Mouse (Mus musculus) hematopoietic stem cell, adult 5-6 weeks (primary cell): ENCODE data around the gene Ptger4. TPM values are rescaled to one million over a fixed set of nuclear protein-coding genes. Genes with fewer than 3 reads are reported as not detected.
A peak's percentile ranks its signal among the peaks of the same experiment; 100 is the strongest.
"Not testable (repeated sequence)": the region's sequence is repeated elsewhere in the genome, so short reads cannot be mapped to it uniquely, and the experiment has no call there.

Experiments used
- ATAC-seq, 2 experiments: fragments of 125-278 bp in 1 of 2; replicated peaks in 1 of 2; 2 replicates each; pipeline ENCODE4 v1.8.0; 2016 to 2017; ENCODE audit warnings: inconsistent platforms in 2 of 2, mild to moderate bottlenecking in 2 of 2, moderate number of reproducible peaks in 2 of 2, low read depth in 1 of 2, moderate TSS enrichment in 1 of 2; ENCODE audit not compliant: low FRiP score in 2 of 2, poor library complexity in 2 of 2, severe bottlenecking in 2 of 2, insufficient read depth in 1 of 2, low TSS enrichment in 1 of 2
- total RNA-seq: library from RNA; stranded (forward); fragments of 172-1452, 232-1000 nt; gene quantifications from 2 replicates; pipeline ENCODE4 v1.2.3, GENCODE M21; 2017

The Ptger4 gene
- total RNA-seq, 1 experiment from 2014 or later, result 16.0 TPM

DNA sequence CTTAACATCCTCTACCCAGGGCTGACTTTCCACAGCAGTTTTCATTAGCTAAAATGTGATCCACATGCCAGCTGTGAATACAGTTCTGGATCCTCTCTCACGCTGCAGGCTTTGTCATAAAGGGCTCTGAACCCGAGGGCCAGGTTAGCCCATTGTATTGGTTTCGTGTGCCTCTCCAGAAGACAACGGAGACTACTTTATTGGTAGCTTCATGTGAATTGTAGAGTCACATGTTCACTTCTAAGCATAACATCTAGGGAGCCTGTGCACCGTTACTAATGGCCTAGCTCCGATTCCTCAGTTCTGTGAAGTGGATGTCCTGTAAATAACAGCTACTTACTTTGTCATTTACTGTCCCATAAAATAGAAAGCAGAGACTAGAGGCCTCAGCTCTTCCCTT lies 3.6 kb downstream of the Ptger4 start:
- ATAC-seq, result no peak

DNA sequence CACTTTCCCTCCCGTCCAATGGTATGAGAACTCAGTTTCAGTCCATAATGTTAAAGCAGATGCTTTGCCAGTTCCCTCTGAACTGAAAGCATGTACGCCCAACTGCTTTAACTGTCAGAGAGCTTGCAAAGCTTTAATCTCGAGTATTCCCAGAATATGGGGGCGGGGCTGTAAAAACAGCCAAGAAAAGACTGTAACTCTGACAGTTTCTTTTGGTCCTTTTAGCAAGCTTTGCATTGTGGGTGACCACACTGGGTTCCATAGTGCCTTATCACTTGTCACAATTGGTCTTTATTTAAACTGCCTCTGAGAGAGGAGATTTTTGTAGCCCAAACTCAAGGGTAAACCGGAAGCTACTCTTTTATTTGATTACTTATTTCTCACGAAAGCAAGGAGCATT lies 4.1 kb downstream of the Ptger4 start:
- ATAC-seq, result no peak

DNA sequence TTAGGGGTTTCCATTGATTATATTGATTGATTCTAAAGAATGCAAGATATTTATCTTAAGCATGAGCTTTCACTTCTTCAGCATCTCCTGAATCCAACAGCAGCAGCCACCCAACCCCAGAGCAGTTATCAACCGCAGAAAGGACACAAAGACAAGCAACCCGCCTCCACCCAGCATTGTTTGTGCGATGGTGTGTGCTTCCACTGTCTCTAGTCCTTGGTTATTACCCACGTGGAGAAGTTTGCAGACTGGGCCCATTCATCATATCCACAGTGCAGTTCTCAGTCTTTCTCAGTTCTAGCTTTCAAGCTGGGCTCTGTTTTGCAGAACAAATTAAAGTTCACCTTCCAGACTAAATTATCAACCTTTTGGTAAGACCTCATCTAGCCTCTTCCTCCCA lies 4.6 kb downstream of the Ptger4 start:
- ATAC-seq, result no peak

DNA sequence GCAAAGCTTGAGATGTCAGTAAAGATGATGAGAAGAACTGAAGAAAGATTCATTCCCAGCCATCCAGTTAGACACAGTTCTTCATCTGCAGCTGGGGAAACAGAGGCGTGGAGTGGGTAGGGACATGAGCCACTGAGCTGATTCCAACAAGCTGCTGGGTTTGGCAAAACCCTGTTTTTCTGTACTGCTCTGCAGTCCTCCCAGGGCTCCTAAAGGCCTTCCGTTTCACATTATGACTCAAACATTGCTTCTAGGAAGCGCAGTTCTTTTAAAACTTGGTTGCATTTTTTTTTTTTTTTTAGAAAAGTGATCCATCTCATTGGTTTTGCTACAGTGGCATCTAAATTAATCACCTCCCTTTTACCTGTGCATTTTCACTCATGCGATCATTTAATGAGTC lies 5.4 kb downstream of the Ptger4 start:
- ATAC-seq, result no peak

DNA sequence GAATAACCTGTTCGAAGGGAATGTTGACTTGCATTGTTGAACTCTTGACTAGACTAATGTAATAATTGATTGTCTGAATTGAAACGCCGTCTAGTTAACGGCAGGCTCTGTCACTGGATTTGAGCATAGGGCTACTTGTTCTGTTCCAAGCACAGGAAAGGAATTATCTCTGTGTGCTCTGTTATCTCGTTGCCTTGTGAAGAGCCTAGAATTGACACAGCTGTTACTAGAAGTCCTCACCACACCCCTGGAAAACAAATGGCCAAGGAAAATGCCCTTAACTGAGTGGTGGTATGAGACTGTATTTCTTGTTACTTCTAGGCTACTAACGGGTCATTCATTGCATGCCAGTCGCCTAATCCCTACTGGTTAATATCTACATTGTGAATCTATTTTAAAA lies 5.9 kb downstream of the Ptger4 start:
- ATAC-seq, result no peak

DNA sequence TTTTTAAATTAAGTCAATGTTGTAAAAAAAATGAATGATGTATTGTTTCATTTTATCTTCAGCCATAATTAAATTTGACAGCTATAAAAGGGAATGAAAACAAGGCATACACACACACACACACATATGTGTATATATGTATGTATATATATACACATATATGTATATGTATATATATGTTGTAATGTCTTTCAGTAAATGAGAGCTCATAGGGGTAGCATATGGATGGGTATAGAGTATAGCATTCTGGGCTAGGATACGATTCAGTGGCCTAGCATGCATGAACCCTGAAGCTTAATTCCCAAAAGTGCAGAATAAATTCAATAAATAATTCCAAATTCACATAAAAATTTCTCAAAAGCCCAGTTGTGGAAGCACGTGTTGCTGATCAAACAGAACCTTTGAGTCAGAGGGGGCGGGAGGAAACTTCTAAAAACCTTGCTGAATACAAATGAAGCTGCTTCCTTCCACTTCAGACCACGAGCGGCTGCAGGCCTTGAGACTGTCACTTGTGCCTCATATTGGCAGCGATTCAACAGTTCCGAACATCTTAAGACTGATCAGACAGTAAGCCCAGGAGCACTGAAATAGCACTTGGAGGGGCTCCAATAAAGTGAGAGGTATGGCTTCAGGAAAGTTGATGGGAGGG lies 6.9 kb downstream of the Ptger4 start:
- peak; percentile 17 to 41 for ATAC-seq

DNA sequence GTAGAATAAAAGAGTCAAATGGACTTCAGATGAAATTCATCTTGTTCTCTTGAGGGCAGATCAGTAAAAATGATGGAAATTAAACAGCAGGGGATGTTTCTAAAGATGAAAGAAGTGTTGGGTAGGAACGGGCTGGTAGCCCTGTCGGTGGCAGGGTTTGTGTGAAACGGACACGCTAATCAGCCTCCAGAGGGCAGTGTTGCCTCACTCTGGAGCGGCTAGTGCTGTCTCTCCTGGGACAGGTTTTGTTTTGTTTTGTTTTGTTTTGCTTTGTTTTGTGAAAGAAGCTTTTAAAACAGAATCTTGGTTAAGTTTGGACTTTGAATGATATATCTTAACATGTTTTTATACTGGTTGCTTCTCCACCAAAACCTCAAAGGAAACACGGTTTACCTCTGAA lies 7.4 kb downstream of the Ptger4 start:
- peak; percentile 66 to 77; a peak in 3 of 4 replicates for ATAC-seq

DNA sequence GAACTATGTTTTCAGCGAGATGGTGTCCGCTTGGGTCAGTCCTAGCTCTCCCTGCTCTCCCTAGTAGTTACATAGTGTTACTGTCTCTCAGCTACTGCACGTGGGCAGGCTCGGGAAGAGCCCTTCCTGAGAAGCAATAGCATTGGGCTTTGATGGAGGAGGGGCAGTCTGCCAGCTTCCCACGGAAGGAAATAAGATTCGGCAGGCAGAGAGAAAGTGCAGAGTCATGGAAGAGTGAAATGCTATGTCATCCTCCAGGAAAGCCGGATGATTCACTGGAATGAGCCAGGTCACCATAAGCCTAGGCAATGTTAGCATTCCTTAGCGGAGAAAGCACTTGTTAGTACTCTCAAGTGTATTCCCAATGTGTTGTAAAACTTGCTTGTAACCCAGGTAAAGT lies 8.5 kb downstream of the Ptger4 start:
- ATAC-seq, result no peak

DNA sequence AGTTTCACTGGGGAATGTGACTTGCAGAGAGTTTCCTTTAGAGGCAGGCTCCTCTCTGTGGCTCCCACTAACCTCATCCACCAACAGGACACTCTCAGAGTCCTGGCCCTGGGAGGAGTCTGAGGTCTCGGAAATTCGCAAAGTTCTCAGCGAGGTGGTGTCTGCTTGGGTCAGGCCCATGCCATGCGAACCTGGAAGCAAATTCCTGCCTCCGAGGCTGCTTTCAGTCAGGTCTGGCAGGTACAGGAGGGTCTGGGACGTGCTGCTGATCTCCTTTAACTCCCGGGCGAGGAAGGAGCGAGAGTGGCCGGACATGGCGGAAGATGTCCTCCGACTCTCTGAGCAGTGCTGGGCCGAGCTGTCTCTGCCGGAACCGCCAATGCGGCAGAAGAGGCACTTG lies 9.3 kb downstream of the Ptger4 start:
- ATAC-seq, result no peak

DNA sequence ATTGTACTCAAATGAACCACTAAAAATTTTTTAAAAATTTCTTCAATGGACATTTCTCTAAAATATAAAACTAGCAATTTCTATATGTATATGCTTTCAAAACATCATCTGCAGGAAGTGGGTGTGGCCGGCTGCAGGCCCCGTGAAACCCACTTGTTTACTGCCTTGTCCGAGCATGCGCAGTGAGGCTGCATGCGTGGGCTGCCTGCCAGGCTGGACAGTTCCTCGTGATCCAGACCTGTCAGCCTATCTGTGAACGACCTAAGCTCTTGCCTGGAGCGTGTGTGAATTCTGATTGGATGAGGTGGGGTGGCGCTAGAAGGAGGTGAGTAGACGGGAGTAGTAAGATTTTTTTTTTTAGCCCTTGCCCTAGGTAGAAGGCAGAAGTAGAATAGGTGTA lies 13.2 kb downstream of the Ptger4 start:
- ATAC-seq, result not testable (repeated sequence)

DNA sequence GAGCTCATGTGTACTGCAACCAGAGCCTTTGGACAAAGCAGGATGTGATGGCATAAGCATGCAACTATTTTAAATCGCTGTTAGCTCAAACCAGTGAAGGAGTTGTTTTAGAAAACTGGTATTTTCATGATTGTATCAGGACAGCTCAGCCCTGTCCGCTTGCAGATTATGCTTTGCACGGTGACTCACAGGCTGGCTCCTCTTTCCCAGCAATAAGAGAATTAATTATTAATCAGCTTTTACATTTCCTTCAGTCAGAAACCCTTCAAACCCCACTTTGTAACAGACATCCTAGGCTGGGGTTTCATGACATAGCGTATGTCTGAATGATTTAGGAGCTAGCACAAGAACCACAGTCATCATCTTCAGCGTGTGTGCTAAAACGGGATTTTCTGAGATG lies 23.5 kb downstream of the Ptger4 start:
- no peak for ATAC-seq

DNA sequence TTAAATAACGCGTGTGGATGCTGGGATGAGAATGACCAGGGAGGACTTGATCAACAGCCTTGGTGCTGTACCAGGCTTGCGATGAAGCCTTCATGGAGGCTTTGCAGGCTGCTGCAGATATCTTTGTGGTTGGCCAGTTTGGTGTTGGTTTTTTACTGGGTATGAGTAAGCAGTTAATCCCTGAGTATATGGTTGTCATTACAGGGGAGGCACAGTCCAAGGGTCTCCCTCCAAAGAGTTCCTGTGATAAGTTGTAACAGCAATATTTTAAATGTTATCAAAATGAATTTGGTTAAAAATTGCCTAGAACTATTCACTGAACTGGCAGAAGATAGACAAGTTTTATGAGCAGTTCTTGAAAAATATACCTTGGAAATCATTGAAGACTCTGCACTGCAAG lies 34.9 kb downstream of the Ptger4 start:
- no peak for ATAC-seq

DNA sequence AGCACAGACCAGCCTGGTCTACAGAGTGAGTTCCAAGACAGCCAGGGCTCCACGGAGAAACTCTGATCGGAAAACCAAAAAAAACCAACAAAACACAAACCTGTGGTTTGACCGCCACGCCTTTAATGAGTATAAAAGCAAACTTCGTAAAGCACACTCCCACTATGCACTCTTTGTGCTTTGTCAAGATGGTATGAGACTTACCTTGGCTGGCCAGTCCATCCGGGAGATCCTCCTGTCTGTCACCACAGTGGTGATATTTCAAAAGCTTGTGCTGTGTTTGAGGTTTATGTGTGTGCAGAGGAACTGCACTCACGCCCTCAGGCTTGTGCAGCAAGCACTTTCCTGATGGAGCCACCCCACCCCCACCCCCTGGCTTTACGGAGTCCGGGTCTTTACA lies 38.8 kb downstream of the Ptger4 start:
- no peak for ATAC-seq

DNA sequence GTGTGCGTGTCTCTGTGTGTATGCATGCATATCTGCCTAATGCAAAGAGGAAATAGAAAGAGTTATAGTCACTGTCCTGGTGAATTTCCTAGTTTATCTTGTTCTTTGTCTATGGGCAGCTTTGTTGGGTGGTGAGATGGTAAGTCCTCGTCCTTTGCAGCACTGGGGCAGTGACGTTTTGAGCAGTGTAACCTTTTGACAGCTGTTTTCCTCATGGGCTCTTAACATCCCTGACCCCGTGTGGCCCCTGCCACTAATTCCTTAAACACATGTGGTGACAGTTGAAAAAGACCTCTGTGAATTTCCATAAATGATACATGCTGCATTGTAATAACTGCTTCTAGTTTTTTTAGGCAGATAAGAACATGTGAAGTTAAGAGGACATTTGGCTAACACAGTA lies 47.3 kb downstream of the Ptger4 start:
- no peak for ATAC-seq

DNA sequence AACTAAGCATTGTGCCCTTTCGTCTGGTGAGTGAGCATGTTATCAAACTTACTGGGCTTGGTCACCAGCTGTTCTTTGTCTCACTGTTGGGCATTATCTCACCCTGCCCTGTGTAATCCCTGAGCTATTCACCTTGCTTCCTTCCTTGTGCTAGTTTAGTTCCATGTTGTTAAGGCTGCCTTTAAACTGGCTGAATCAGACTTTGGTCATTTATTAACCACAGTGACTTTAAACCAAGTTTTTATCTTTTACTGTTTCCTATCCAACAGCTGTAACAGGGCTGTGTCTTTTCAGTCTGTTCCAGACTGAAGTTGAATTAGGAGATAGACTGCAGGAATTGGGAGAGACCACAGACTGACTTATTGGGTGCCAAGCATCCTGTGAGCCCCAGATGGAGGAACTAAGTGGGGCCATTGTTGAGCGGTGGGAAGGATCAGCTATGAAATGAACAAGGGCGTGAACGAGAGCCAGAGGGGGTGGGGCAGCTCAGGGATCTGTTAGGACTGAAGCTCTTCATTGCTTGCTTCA lies 47.9 kb downstream of the Ptger4 start:
- ATAC-seq, result peak; percentile 55 to 63

DNA sequence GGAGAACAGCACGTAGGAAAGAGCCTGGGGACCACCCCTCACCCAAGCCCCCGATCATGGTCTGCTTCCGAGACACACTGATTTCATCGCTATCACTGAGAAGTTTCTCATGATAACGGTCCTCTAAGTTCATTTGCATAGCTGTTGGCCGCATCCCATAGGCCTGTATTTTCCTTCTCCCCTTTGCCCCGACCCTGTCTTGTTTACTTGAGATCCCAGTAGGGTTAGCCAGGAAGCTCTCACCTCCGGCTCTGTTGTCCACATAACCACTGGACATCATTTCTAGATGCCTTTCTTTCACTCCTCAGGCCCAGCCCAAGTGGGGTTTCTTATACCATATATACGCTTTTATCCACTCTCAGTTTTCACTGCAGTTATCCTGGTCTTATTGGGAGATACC lies 49.1 kb downstream of the Ptger4 start:
- no peak for ATAC-seq

DNA sequence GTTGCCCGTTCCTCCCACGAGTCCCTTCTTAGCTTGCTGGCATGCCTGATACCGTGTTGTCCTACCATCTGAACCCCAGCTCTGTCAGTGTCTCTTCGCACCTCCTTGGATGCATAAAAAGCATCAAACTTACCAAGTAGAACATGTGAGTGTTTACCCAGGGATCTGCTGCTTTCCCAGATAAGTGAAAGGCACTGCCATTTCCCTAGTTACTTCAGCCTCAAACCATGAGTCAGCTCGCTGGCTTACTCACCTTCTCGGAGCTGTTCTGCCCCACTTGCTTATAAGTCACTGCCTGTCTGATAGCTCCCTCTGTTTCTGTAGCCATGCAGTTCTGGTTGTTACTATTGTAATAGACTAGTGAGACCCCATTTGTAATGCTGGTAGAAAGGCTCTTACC lies 49.5 kb downstream of the Ptger4 start:
- ATAC-seq, result no peak

DNA sequence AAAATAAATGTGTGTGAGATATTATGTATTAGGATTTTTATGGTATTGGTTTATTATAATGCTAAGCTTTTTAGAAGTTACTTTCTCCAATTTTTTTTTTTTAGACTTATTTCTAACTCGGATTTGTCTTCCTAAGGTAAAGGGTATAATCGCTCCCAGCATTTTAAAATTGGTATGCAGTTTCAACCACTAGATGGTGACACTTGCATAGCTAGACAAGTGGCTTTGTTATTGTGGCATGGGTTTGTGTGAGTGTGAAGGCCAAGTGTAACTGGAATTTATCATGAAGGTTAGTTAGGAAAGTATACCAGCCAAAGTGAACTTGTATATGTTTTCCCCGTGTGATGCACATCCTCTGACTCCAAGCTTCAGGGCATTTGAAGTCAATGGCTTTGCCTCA lies 50.2 kb downstream of the Ptger4 start:
- no peak; a peak in 1 of 4 replicates for ATAC-seq

DNA sequence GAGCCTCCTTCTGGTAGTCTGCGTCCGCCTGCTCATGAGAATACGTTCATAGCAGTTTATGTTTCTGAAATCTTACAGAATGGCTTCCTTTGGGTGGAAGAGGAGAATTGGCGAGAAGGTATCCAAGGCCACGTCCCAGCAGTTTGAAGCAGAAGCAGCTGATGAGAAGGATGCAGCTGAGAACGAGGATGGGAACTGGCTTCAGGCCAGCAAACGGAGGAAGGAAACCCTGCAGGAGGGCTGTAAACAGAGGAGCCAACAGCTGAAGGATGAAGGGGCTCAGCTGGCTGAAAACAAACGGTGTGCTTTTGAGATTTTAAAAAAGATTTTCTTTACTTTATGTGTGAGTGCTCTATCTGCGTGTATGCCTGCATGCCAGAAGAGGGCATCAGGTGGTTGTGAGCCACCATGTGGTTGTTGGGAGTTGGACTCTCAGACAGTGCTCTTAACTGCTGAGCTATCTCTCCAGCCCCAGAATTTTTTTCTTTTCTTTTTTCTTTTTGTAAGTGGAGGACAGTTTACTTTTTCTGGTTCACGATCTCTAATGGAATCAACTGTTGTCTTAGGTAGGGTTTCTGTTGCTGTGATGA lies 54.4 kb downstream of the Ptger4 start:
- ATAC-seq, result no peak
